Mouse (Mus musculus) c-Kit-positive CD71-positive TER-119-negative erythroid progenitor cells, embryonic 14.5 days (primary cell): ENCODE results near the gene Elovl5.

Source experiments
- DNase-seq: peaks from one replicate; pipeline ENCODE4 v3.0.0-alpha.2; 2013; ENCODE audit warnings: low read depth

Elovl5 gene

DNA sequence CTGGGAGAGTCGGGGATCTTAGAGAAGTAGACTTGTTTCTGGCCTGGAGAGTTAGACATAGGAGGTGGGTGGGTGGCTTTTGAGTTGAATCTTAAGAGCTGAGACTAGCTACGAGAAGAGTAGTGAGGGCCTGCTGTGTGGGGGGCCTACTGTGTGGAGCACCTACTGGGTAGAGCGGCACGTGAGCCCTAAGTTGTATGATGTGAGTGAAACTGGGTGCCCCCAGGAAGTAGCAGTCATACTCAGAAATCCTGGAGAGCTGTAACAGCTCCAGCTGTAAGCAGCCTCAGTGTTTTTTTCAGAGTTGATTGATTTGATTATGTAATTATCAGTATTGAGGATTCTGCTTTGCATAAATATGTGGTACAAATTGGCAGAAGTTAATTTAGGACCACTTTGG lies 11.6 kb downstream of the Elovl5 start:
- DNase-seq, result no peak

DNA sequence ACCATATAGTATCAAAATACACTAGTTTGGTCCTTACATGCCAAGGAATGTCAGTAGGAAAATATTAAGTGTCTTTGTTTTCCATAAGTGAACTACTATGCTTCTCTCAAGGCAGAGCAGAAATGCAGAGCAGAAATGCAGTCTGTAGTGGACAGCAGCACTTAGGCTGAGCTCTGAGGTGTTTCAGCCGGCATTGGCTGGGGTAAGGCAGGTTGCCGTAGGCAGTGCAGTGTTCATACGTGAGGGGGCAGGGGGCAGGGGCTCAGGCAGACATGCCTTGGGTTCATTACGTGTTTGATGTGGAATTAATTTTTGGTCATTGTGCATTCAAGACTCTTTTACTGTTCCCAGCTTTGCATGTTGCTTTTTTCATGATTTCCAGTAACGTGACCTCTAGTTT lies 12.1 kb downstream of the Elovl5 start:
- DNase-seq, result no peak

DNA sequence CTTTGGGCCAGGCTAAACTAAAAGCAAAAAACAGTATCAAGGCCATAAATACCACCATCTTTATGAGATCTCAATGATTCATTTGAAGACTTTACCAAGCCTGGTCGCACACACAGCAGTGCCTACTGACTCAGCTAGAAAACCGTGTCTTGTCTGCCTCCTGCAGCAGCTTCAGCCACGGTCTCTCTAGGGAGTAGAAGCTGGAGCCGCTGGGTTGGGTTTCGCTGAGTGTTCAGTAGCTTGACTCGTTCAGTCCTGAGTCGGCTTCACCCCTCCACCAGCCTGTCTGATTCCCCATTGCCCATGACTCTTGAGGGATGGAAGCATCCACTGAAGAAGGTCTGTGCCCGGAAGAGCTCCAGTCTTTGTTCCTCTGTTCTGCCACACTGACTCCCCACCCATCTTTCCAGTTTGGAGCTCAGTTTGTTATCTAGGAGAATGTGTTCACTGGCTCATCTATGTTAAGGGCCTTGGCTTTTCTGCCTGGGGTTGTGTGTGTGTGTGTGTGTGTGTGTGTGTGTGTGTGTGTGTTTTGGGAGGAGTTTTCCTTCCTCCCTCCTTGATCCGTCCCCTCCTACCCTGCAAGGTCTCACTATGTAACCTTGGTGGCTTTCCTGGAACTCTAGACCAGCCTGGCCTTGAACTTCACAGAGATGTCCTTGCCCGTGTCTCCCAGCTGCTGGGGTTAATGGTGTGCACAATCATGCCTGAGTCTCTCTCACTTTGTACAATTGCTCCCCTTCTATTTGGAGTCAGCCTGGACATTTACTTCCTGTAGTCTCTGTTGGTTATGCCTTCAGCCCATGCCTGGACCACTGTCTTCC lies 13.1 kb downstream of the Elovl5 start:
- DNase-seq, result no peak

DNA sequence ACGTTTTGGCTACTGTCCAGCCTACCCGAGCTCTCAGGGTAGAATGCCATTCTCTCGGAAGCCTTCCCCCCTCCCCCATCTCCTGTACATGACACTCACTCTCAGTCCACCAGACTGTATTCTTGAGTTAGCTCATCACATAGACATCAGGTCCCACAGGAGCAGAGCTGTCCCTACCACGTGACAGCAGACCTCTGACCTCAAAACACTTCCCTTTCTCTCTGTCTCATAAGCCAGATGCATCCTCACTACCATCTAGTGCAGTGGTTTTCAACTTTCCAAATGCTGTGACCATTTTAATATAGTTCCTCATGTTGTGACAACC lies 13.7 kb downstream of the Elovl5 start:
- no peak for DNase-seq

DNA sequence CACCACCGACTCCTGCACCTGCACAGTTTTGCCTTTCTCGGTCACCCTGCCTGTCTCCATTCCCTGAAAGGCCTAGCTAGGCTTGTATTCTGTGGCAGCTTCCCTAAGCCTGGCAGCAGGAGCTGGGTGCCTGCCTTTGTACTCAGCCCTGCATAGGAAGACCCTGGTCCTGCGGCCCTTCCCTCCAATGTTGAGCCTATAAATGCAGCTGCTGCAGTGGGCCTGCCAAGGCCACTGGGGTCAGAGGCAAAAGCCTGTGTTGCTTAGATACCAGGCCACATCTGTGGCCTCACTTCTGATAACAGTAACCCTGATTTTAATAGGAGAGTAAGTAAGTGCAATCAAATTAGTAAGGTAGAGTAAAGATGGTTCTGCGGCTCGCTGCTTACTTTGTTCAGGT lies 14.6 kb downstream of the Elovl5 start:
- DNase-seq, result no peak

DNA sequence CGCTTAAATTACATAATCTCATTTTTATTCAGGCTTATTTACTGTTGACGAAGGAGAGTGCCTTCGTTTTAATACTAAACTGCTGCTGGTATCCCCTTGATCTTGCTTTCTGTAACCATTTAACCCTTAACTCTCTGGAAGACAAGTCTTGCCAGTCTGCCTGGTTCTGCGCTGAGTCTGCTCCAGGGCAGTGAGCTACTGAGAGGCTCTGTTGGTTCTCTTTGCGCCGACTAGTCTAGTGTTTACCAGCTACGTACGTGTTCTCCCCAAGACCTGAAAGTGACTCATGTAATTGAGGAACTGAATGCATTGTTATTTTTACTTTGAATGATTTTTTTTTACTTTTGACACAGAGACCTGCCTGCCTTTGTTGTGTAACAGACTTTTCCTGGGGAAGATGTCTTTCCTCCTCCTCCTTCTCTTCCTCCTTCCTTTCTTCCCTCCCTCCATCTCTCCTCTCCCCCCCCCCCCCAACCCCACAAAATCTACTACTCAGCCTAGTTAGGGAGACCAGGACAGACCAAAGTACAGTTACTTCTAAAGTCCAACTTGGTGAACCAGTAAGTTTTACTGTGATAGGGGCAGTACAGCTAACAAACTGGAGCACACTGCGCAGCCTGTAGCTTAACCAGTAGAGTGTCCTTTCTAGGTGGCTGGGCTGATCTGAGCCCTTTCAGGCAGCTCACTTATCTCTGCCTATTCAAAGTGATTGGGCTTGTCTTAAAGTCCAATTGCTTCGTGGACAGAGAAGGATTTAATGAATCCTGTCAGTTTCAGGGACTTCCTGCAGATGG lies 18.9 kb downstream of the Elovl5 start:
- no peak for DNase-seq

DNA sequence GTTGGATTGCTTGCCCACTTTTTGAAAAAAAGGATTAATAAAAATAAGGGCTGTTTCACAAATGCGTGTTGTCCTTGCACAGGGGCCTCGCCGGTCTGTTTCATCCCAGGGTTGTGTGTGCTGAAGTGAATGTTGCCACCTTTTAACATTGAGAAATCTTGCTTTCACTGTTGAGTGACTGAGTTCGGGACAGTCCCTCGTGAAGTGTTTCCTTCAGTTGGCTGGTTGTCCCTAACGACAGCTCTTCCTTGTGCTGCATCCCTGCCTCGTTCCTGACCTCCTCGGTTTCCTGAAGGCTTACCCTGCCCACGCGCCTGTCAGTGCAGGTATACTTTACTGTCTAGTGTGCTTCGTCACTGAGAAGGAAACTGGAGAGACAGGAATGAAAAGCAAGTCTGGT lies 20.7 kb downstream of the Elovl5 start:
- no peak for DNase-seq

DNA sequence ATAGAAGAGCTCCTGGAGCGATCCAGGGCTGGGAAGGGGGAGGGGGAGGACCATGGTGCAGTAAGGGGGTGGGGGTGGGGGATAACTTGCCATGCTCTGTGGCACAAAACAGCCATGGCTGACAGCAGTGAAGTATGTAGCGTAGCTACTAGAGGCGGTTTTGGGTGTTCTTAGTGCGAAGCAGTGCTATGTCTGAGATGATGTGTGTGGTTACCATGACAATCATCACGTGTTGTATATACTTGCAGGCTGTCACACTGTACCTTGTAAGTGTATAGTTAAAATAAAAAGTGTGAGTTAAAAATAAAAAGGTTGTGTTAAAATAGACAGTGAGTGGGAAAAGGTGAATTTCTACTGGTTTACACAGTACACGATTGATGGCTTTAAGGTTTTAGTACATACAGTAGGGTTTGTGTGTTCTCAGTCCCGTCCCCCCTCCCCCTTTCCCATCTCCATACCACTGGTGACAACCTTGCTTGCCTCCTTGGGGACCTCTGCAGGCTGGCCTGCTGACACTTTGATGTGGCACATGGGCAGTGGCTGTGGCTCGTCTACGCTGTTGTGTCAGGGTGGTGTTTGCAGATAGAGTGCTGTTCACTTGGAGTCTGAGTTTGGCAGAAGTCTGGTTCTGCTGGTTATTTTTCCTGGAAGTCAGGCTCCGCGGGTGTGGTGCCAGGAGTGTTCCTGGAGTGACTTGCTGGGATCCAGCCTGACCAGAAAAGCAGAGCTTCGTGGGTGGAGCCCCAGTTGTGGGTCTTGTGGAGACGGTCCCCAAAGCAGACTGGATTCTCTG lies 21.8 kb downstream of the Elovl5 start:
- DNase-seq, result no peak

DNA sequence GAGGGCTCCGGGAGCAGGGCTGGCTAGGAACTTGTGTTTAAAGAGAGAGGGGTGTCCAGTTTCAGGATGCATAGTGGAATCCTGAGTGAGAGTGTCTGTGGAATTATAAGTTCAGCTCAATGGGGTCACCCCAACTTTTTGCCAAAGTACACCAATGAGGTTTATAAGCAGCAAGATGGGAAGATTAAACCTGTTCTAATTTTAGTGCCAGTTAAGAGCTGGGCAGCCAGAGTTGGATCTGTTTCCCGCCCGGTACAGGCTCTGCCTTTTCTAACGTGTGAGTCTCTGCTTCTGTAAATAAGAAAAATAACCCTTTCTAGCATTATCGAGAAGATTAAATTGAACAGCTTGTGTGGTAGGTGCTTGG lies 22.4 kb downstream of the Elovl5 start:
- DNase-seq, result no peak

DNA sequence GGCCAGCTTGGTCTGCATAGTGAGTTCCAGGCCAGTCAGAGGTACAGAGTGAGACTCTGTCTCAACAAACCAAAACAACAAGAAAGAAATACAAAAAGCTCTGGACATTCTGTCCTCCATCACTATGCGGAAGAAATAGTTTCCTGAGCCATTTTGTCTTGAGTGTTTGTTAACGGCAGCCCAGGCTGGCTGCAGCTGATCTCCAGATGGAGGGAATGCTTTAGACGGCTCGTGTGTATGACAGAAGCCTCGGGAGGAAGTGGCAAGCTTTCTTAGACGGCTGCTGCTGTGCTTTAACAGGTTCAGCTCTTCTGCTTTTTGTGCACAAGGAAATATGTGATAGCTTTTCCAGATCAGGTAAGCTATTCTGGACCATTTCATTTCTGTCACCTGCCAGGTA lies 23.9 kb downstream of the Elovl5 start:
- no peak for DNase-seq

DNA sequence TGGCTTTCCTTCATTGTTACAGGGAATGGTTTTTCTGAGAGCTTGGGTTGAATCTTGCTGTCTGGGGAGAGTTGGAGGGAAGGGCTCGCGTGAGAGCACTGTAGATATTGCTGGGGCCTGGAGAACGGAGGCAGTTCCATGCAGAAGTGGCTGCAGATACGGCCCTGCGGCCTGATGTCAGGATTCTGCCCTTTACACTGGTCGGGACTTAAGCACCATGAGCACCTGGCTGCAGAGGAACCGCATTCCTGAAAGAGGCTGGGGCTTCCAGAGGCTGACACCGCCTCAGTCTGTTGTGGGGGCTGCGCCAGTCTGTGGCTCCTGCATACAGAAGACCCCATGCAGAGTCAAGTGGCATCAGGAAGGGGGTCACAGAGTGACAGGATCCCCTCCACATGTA lies 24.7 kb downstream of the Elovl5 start:
- DNase-seq, result no peak

DNA sequence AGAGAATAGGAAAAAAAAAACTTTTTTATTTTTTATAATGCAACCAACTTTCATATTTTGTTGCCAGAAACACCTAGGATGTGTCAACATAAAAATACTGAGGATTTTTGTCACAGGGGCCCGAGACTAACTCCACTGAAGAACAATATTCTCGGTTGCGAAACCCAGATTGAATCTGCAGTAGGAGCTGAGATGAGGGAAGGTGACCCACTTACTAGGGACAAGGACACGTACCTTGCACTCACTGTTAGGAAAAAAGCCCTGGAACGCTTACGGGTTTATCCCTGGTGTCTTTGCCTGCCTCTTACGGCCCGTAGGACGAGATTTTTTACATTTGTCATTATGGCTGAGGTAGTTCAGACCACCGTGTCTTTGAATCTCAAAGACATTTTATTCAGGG lies 25.2 kb downstream of the Elovl5 start:
- no peak for DNase-seq

DNA sequence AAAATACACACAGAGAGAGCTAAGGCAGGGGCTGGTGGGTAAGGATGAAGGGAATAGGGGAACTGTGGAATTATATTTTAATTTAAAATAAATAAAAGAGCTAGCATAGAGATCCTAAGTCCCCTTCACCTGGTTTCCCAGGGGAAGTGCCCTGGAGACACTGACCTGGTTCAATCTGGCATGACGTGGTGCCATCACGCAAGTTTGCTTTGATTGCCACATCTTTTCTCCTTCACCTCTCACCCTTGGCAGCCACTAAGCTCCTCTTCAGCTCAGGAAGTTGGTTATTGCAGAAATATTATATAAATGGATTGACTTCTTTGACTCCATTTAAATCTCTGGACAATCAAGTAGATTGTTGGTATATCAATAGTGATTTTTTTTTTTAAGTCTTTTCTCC lies 26.2 kb downstream of the Elovl5 start:
- no peak for DNase-seq

DNA sequence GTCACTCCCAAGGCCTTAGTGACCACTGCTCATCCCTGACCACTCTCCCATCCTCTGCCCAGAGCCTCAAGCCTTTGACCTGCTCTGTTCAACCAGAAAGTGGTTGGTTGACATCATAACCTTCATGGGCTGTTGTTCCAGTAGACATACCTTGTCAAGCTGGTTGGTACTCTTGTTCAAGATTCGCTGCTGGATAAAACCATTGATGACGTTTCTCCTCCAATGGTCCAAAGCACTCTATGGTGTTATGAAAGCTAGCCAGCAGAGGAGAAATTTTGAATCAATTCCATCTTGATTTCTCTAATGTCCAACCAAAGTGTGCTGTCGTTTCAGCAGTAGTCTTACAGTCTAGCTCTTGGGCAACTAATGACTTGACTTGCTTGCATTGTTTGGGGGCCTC lies 27.0 kb downstream of the Elovl5 start:
- DNase-seq, result no peak

DNA sequence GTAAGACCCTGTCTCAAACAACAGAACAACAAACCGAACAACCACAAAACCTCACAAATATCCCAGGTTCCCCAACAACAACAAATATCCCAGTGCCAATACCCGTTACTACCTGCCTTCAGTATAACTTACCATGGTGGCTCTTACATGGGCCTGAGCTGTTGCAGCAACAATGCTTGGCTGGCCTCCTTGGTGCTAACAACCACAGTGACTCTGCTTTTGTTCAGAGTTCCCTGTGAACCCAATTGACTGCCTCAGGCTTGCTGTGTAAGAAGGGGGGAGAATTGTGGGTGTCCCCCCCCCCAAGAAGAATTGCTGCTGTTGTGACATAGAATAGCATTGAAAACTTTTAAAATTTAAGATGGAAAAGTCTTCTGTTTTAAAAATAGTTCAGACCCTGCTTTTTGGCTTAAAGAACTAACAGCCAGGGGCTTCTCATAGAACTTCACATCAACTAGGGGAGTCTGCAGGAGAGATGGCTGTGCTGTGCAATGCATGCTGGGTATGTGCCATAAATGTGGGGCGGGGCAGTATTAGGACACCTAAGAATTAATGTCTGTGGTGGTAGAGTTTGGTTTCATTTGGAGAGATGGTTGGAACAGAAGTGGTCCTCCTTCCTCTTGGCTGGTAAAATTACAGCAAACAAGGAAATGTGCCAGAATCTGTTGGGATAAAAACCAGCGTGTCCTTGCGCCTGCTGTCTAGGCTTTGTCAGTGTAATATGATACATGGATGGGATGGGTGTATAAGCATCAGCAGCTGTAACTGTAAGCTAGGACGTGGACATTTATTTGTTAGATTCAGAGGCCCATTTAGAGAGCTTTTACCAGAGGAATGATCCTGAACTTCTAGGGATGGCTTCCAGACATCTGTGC lies 28.9 kb downstream of the Elovl5 start:
- DNase-seq, result no peak

DNA sequence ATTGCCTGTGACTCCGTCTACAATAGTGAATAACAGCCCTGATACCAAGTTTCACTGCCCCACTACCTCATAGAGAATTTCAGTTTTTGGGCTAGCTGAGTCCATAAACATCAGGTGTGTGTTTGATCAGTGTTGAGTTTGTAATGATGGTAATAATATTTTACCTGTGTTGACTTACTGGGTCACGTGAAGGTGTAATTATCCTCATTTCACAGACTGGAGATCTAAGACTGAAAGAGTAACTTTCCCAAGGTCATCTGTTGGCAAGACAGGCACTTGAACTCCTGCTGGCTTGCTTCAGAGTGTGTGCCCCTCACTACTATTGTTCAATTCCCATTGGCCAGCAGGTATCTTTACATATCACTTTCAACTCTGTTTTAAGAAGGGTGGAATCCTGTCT lies 31.1 kb downstream of the Elovl5 start:
- DNase-seq, result no peak

DNA sequence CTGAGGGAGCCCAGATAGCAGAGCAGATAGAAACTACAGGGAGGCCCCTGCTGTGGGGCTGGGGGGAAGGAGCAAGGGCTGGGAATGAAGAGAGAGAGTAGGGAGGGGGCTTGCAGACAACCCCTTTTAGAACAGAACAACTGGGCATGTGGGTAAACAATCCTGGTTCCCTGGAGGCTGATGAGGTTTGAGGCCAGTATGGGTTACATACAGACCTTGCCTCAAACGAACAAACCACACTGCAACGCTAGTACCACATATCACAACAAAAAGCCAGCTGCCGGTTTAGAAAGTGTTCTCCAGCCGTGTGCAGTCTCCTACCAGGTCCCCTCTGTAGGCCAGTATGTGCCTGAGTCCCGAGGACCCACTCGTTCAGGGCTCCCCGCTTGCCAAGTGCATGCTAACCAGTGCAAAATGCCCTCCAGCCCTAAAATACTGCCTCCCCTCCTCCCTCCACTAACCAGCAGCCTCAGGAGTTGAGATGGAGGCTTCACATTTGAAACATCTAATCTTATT lies 32.6 kb downstream of the Elovl5 start:
- DNase-seq, result no peak

DNA sequence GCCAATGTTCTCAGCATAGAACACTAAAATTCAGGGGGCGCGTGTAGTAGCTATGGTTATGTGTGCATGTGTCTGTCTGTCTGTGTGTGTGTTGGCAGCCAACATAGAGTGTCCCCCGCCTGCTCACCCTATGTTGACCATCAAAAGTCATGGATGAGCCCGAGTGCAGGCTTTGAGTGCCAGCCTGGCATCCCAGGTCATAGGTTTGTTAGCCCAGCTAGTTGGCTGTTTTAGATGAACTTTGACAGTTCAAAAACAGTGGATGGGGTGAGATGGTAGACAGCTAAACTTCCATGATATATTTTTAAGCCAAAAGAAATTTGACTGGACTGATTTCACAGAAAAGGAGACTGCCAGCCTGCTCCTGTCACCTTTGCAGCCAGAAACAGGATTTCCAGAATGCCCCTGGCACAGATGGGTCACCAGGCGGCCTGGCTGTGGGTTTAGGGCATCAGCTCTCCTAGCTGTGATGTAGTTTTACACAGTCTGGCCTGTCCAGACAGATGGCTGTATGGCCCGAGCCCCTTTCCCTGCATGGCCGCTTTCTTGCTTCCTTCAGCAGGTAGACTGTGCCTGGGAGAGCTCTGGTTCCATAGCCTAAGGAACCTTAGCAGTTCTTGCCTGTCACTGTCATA lies 33.8 kb downstream of the Elovl5 start:
- no peak for DNase-seq

DNA sequence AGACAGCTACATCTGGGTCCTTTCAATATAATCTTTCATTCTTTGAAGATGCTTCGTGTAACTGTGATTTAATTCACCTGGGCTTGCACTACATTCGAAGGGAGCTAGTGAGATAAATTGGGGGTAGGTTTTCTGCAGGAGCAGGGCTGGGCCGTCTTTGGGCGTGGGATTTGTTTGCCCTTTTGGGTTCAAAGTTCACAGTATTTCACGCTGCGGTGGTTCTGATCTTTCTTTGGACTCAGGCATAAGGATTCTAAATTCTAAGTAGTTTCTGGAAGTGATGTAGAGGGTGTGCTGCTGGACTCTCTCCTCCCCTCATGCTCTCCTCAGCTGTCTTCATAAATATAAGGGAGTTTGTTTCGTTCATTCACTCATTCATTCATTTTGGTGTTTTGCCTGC lies 34.8 kb downstream of the Elovl5 start:
- no peak for DNase-seq

DNA sequence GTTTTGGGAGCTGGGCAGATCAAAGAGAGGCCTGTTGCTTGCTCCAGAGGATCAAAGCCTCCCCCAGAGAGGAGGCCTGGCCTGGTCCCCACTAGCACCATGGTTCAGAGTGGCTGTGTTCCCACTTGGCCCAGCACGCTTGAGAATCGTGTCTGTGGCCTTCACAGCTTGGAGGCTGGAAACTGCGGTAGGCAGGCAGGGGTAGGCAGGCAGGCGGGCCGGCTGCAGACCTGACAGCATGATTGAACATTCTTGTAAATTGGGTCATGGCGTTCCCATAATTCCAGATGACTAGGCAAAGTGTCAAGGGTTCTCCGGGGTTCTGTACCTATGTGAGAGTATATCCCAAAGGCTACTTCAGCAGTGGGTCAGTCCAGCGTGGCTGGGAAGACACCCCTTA lies 35.9 kb downstream of the Elovl5 start:
- DNase-seq, result no peak

DNA sequence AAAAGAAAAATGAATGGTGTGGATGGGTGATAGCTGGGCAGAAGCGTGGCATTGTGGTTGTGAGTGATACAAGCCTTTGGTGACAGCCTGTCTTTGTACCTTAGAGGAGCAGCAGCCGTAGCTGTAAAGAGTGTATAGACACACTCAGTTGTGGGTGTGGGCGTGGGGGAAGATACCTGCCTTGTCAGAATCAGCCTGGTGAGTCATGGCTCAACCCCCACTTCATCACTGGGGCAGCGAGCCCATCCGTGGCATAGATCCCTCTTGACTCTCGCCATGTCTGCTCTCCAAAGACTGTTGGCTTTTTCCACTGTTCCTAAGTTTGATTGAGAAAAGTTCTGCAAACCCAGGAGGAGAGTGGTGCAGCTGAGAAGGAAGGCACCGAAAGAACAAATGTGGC lies 37.3 kb downstream of the Elovl5 start:
- DNase-seq, result no peak
